Mouse (Mus musculus) heart, embryonic 11.5 days (tissue): ENCODE data around the gene Gjb3. TPM values are rescaled to one million over a fixed set of nuclear protein-coding genes. Genes with fewer than 3 reads are reported as not detected.

Experiments
- ATAC-seq: fragments of 200-750 bp; cut with Nextera tagmentation; replicated peaks from 2 replicates; pipeline ENCODE4 v1.8.0; 2017; ENCODE audit warnings: moderate library complexity; ENCODE audit not compliant: insufficient number of reproducible peaks, low FRiP score, low TSS enrichment
- H3K27ac ChIP-seq: fragments of 300-500 bp; sonication (generic); 2 replicates; pipeline ENCODE4 v1.5.1; 2014; ENCODE audit warnings: mild to moderate bottlenecking, low read depth, low read length
- H3K27me3 ChIP-seq: fragments of 300-500 bp; sonication (generic); 2 replicates; pipeline ENCODE4 v1.6.1; 2014; ENCODE audit warnings: mild to moderate bottlenecking, low read length, mixed read lengths; ENCODE audit not compliant: control insufficient read depth, insufficient read depth
- H3K36me3 ChIP-seq: fragments of 300-500 bp; sonication (generic); 2 replicates; pipeline ENCODE4 v1.6.1; 2014; ENCODE audit warnings: mild to moderate bottlenecking, low read length, moderate library complexity, mixed read lengths; ENCODE audit not compliant: control insufficient read depth, insufficient read depth
- H3K4me1 ChIP-seq: fragments of 300-500 bp; sonication (generic); 2 replicates; pipeline ENCODE4 v1.6.1; 2014; ENCODE audit warnings: low read length; ENCODE audit not compliant: control insufficient read depth, insufficient read depth
- H3K4me2 ChIP-seq: fragments of 300-500 bp; sonication (generic); 2 replicates; pipeline ENCODE4 v1.6.1; 2014; ENCODE audit warnings: mild to moderate bottlenecking, moderate library complexity
- H3K4me3 ChIP-seq: fragments of 300-500 bp; sonication (generic); 2 replicates; pipeline ENCODE4 v1.5.1; 2014; ENCODE audit warnings: low read depth, low read length
- H3K9ac ChIP-seq: fragments of 300-500 bp; sonication (generic); 2 replicates; pipeline ENCODE4 v1.6.1; 2014; ENCODE audit warnings: mild to moderate bottlenecking, low read depth, low read length, moderate library complexity
- H3K9me3 ChIP-seq: fragments of 300-500 bp; sonication (generic); replicated peaks from 2 replicates; pipeline ENCODE4 v1.6.1; 2016; ENCODE audit warnings: low read length; ENCODE audit not compliant: control insufficient read depth
- WGBS: fragments of 180-500 bp; shearing (Covaris S2); extraction: QIAGEN DNeasy Blood & Tissue Kit; methylation state at CpG from one replicate; pipeline ENCODE4 v1.1.7; 2014; ENCODE audit not compliant: insufficient replicate concordance; 5-methylcytosine and 5-hydroxymethylcytosine counted together
- polyA plus RNA-seq: library from polyadenylated mRNA; unstranded; fragments of >200 nt; fragmentation: Nextera tagmentation; extraction: Ambion mirVana; gene quantifications from 2 replicates; pipeline ENCODE4 v1.2.1, GENCODE M21; 2014

The Gjb3 gene
- 0.16 and 0.41 TPM in 2 replicates for polyA plus RNA-seq

DNA sequence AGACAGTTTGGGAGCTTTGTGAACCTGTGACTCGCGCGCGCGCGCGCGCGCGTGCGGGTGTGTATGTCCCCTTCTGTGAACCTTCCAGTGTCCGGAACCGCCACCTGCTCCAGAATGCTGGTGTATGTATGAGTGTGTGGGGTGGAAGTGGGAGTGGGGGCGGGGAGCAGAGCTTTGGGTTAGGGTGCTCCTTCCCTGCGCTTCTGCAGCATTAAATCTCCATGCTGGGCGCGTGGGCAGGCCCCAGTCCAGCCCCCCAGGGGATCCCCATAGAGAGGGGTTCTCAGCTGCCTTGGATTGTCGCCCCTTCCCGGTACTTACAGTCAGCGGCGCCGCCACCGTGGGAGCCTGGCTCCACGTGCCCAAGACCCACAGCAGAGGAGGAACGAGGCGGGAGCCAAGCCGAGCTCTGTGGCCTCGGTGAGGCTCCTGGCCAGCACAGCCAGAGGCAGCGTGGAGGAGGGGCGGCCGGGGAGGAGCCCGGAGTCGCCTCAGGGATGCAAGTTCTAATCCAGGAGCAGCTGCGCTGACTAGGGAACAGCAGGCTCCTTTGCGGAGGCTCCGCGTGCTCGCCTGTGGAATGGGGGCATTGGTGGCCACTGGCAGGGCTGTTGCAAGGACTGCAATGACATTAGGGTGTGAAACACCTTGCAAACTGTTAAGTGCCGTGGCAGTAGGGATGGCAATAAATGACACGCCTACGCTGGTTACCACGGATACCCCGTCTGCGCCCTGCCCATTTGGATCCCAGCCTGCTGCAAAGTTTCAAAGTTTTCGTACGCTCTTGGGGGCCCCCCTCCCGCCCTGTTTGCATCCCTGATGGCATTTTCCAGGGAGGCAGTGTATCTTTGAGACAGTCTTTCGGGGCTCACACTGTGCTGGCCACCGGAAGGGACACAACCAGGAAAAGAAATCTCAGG lies at the start of gene Gjb3:
TSS of gene Gjb3 (minus strand) at position 664 of the 920 bp plus-strand sequence.
- peaks cover 61% of the 10 kb centered on the region for H3K27me3 ChIP-seq
- no peak within 1 kb of the TSS for H3K9ac ChIP-seq

DNA sequence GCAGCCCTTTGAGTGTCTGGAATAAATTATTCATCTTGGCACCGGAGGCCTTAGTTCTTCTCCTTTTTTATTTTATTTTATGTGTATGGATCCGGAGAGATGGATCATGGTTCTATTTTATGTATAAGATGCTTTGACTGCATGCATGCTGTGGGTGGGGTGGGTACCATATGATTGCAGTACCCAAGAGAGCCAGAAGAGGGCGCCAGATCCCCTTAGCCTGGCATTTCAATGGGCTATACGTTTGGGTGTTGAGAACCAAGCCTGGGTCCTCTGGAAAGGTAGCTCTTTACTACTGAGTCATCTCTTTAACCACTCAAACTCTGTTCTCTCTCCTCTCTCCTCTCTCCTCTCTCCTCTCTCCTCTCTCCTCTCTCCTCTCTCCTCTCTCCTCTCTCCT lies 46.7 kb upstream of the Gjb3 start:
- no peak overlapping the region for H3K4me2 ChIP-seq
- no peaks in the 10 kb centered on the region for H3K27me3 ChIP-seq
- H3K9ac ChIP-seq, result no peak overlapping the region
- WGBS, result 29% methylated on average over 4 of the region's 4 CpGs
- H3K9me3 ChIP-seq, result no peaks in the 10 kb centered on the region
- H3K36me3 ChIP-seq, result no peaks in the 10 kb centered on the region
- H3K4me1 ChIP-seq, result 0 out of 2 replicates have a peak, but pooled peaks cover 5% of the 10 kb centered on the region
- no peak overlapping the region for H3K4me3 ChIP-seq
- ATAC-seq, result no peak
- no peak overlapping the region for H3K27ac ChIP-seq

More for the DNA sequence above, at the start of gene Gjb3:
- Histone ChIP-seq H3K4me3 (peak within 1 kb of the TSS; percentile 31; the same call in 1 of the 2 replicates), H3K4me2 (peak within 1 kb of the TSS; percentile 56), H3K36me3 (no peaks in the 10 kb centered on the region), H3K27ac (no peak within 1 kb of the TSS), H3K4me1 (peaks cover 14% of the 10 kb centered on the region), H3K9me3 (no peaks in the 10 kb centered on the region)
- no peak for ATAC-seq
- 2% methylated on average over 49 of the region's 49 CpGs for WGBS

DNA sequence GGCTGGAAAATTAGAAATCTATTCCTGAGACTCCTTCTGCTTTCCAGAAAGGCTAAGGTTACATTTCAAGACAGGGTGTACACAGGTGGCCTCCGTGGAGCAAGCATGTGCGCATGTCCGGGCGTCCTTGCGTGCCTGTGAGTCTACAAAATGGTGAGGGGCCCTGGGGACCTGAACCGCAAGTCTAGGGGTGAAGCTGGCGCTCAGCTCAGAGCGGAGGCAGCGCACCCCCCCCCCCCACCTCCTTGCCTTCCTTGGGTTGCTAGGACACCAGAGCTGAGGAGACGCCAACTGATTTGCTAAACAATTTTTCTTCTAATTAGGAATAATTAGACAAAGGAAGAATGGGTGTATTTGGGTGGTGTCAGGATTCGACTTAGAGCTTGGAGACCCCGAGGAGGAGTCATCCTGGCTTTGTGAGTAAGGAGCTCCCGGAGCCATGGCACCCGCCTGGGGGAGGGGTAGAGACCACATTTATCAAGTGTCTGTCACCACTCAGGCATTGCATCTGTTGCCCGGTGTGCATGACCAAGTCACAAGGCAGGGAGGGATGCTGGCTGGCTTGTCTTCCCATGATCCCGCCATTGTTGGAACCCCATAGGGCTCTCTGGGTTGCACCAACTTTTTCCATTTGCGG lies 45.0 kb upstream of the Gjb3 start:
- no peak for ATAC-seq

DNA sequence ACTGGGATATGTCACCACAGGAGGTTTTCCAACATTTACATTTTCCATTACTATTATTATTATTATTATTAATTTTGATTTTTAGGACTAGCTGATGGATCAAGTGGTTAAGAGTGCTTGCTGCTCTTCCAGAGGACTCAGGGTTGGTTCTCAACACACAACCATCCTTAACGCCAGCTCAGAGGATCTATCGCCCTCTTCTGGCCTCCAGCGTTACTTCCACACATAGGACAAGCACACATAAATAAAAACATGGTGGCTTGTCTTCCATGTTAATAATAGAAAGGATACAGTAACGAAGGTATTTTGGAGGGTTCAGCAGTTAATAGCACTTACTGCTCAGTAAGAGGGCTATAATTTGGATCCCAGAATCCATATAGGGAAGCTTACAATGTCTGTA lies 44.0 kb upstream of the Gjb3 start:
- Histone ChIP-seq H3K9me3 (no peaks in the 10 kb centered on the region), H3K4me2 (no peak overlapping the region), H3K27me3 (no peaks in the 10 kb centered on the region), H3K36me3 (no peaks in the 10 kb centered on the region), H3K4me1 (0 out of 2 replicates have a peak, but pooled peaks cover 5% of the 10 kb centered on the region), H3K4me3 (no peak overlapping the region), H3K27ac (no peak overlapping the region), H3K9ac (no peak overlapping the region)
- no peak for ATAC-seq
- 80% methylated on average over 4 of the region's 4 CpGs for WGBS

More for the DNA sequence above, 45.0 kb upstream of the Gjb3 start:
- H3K9me3 ChIP-seq, result no peaks in the 10 kb centered on the region
- no peak overlapping the region for H3K9ac ChIP-seq
- H3K4me3 ChIP-seq, result no peak overlapping the region
- H3K27me3 ChIP-seq, result no peaks in the 10 kb centered on the region
- no peak overlapping the region for H3K27ac ChIP-seq
- WGBS, result 70% methylated on average over 17 of the region's 17 CpGs
- H3K4me2 ChIP-seq, result no peak overlapping the region
- H3K4me1 ChIP-seq, result 0 out of 2 replicates have a peak, but pooled peaks cover 5% of the 10 kb centered on the region
- no peaks in the 10 kb centered on the region for H3K36me3 ChIP-seq

DNA sequence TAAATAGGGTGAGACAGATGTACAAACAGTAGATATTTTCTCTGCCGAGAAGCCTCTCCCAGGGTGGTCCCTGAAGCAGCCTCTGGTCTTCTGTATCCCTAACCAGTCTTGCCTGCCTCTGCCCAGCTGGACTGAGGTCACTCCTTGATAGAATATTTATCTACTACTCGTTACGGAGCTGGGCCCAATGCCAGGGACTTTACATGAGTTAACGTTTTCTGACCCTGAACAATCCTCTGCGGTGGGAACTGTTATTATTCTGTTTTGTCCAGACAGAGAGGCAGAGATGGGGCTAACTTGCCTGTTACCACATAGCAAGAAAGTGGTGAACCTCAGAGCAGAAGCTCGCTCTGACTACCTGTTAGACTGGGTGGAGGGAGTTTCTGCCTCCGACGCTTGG lies 42.8 kb upstream of the Gjb3 start:
- no peak overlapping the region for H3K9ac ChIP-seq
- H3K4me1 ChIP-seq, result 0 out of 2 replicates have a peak, but pooled peaks cover 5% of the 10 kb centered on the region
- no peak overlapping the region for H3K27ac ChIP-seq
- no peak for ATAC-seq
- no peaks in the 10 kb centered on the region for H3K36me3 ChIP-seq
- no peaks in the 10 kb centered on the region for H3K9me3 ChIP-seq
- H3K4me2 ChIP-seq, result no peak overlapping the region
- H3K4me3 ChIP-seq, result no peak overlapping the region
- WGBS, result 46% methylated on average over 8 of the region's 8 CpGs
- no peaks in the 10 kb centered on the region; the same call in 1 of the 2 replicates for H3K27me3 ChIP-seq

DNA sequence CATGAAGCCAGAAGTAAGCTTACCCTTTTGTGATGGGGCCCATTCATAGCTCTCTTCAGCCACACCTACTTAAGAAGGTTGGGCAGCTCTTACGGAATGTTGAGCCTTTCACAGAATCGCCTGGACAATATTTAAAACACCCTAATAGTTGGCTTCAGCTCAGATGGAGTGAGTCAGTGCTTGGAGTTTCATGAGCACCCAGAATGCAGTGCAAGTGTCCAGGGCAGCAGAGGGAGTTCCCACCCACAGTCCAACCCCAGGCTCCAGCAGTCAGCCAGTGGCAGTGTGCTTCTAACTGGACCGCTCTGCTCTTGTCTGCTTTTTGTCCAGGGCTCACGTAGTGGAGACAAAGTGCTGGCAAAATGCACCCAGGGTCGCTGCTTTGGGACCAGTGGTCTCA lies 40.9 kb upstream of the Gjb3 start:
- H3K36me3 ChIP-seq, result no peaks in the 10 kb centered on the region
- H3K9ac ChIP-seq, result no peak overlapping the region
- no peak overlapping the region for H3K4me2 ChIP-seq
- no peaks in the 10 kb centered on the region for H3K9me3 ChIP-seq
- WGBS, result 48% methylated on average over 5 of the region's 5 CpGs
- 0 out of 2 replicates have a peak, but pooled peaks cover 5% of the 10 kb centered on the region for H3K4me1 ChIP-seq
- no peaks in the 10 kb centered on the region; the same call in 1 of the 2 replicates for H3K27me3 ChIP-seq
- no peak overlapping the region for H3K27ac ChIP-seq
- no peak for ATAC-seq
- H3K4me3 ChIP-seq, result no peak overlapping the region

DNA sequence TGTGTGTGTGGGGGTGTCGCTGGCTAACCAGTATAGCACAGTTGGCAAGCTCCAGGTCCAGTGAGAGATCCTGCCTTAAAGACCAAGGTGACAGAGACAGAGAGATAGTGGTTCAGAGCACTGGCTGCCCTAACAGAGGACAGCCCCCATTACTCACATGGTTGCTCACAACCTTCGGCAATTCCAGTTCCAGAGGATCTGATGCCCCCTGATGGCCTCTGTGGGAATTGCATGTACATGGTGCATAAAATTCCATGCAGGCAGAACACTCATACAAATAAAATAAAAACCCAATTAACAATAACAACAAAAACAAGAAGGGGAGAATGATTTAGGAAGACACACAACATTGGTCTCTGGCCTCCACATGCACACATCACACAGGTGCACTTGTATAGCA lies 39.8 kb upstream of the Gjb3 start:
- Histone ChIP-seq H3K36me3 (no peaks in the 10 kb centered on the region), H3K27me3 (no peaks in the 10 kb centered on the region; the same call in 1 of the 2 replicates), H3K9ac (no peak overlapping the region), H3K4me2 (no peak overlapping the region), H3K27ac (no peak overlapping the region), H3K4me3 (no peak overlapping the region), H3K4me1 (peaks cover 11% of the 10 kb centered on the region), H3K9me3 (no peaks in the 10 kb centered on the region)
- WGBS, result 60% methylated on average over 2 of the region's 2 CpGs
- no peak for ATAC-seq

DNA sequence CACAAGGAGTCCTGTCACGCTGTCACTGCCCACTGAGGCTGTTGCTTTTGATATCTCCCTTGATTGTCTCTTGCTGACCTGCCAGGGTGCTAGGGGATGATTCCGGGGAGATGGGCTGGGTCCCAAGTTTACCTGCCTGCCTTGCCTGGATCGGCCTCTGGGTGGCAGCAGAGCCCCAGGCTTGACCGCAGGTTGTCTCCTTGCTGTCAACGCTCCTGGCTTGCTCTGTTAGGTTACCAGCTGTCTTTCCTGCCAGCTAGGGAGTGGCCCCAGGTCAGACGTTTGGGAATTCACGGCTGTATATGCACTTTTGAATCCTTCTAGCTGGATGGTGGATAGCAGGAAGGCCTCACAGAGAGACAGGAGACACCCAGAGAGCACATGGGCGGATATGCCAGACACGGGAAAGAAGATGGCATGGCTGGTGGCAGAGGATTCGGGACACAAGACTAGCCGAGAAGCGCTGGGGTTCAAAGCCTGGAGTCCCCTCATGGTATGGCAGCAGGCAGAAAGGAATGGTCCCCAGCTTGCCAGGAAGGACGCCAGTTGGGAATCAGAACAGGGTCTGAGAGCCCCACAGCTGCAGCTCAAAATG lies 37.8 kb upstream of the Gjb3 start:
- no peaks in the 10 kb centered on the region; the same call in 1 of the 2 replicates for H3K27me3 ChIP-seq
- no peak overlapping the region for H3K4me2 ChIP-seq
- ATAC-seq, result no peak
- no peak overlapping the region for H3K4me3 ChIP-seq
- H3K9ac ChIP-seq, result no peak overlapping the region
- H3K27ac ChIP-seq, result no peak overlapping the region
- 32% methylated on average over 13 of the region's 13 CpGs for WGBS
- H3K9me3 ChIP-seq, result no peaks in the 10 kb centered on the region
- H3K36me3 ChIP-seq, result no peaks in the 10 kb centered on the region
- peaks cover 15% of the 10 kb centered on the region for H3K4me1 ChIP-seq
